Mouse (Mus musculus): ENCODE results near the gene Ifna4. TPM values are rescaled to one million over a fixed set of nuclear protein-coding genes. Genes with fewer than 3 reads are reported as not detected.
A peak's percentile ranks its signal among the peaks of the same experiment; 100 is the strongest.

Gene Ifna4
- polyA plus RNA-seq, 1 experiment = not detected

- TF ChIP-seq POLR2A (IDR thresholded peaks at IDR 0.05; ENCODE audit: low read depth, low read length) = no peak
- no peak for TF ChIP-seq CTCF (IDR thresholded peaks at IDR 0.05; ENCODE audit: extremely low read depth, insufficient read length, insufficient replicate concordance, low read depth, low read length)
- 69% methylated on average over 1 of the region's 1 CpGs for WGBS
- Histone ChIP-seq H3K27ac (ENCODE audit: insufficient read depth, low read depth, low read length) (no peak within 1 kb of the TSS), H3K4me3 (ENCODE audit: low read depth, low read length) (no peak within 1 kb of the TSS), H3K27me3 (ENCODE audit: control insufficient read depth, insufficient read depth, low read length) (no peaks in the 10 kb centered on the region), H3K36me3 (ENCODE audit: control insufficient read depth, insufficient read depth, low read length) (no peaks in the 10 kb centered on the region), H3K4me1 (ENCODE audit: control insufficient read depth, insufficient read depth, insufficient read length, low read length) (no peaks in the 10 kb centered on the region)
Measured at GRCm38 (mm10) chr4:88849698-88850097, 8.0 kb downstream of the Ifna4 start, which contains the start of gene Ifna1. Ifna1 (plus strand) TSS chr4:88850087.

DNA sequence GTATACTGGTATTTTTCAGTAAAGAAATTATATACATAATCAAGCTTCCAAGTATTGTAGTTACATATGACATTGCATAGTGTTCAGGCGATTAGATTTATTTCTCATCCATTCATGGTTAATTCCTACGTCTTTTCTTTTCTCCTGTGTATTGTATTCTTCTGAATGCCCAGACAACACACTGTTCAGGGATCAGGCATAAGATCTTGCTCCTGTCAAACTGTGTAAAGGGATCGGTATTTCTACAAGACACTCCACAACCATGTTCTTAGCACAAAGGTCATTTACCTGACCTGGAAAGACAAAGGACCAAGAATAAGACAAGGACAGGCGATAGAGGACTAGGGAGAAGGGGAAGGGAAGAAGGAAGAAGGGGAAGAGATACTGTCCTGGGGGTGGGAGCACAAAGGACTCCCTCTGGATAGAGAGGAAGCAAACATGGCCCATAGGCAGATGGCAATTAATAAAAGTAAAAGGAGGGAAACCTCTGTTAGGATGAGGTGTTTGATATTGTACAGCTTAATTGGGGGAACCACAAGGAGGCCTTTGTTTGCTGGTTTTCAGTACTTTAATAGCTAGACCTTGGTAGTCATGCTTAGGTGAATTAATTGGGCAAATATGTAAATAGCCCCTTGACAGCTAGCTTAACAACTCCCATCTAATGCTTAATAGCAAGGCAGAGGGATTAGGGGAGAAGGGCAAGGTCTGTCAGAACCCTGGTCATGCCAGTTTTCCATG is 9.5 kb downstream of the Ifna4 start:
- Histone ChIP-seq H3K36me3 (ENCODE audit: control insufficient read depth, insufficient read depth, low read length) (no peaks in the 10 kb centered on the region), H3K27ac (ENCODE audit: insufficient read depth, low read depth, low read length) (no peak overlapping the region), H3K27me3 (ENCODE audit: control insufficient read depth, insufficient read depth, low read length) (no peaks in the 10 kb centered on the region), H3K4me1 (ENCODE audit: control insufficient read depth, insufficient read depth, insufficient read length, low read length) (no peaks in the 10 kb centered on the region), H3K4me3 (ENCODE audit: low read depth, low read length) (no peak overlapping the region)
- 68% methylated on average over 4 of the region's 4 CpGs for WGBS
- TF ChIP-seq CTCF (IDR thresholded peaks at IDR 0.05; ENCODE audit: extremely low read depth, insufficient read length, insufficient replicate concordance, low read depth, low read length) (no peak), POLR2A (IDR thresholded peaks at IDR 0.05; ENCODE audit: low read depth, low read length) (no peak)

- no peak overlapping the region for H3K27ac ChIP-seq (ENCODE audit: insufficient read depth, low read depth, low read length)
- no peaks in the 10 kb centered on the region for H3K36me3 ChIP-seq (ENCODE audit: control insufficient read depth, insufficient read depth, low read length)
- TF ChIP-seq CTCF (IDR thresholded peaks at IDR 0.05; ENCODE audit: extremely low read depth, insufficient read length, insufficient replicate concordance, low read depth, low read length) = no peak
- no peak for TF ChIP-seq POLR2A (IDR thresholded peaks at IDR 0.05; ENCODE audit: low read depth, low read length)
- no peak overlapping the region for H3K4me3 ChIP-seq (ENCODE audit: low read depth, low read length)
- no peaks in the 10 kb centered on the region for H3K27me3 ChIP-seq (ENCODE audit: control insufficient read depth, insufficient read depth, low read length)
- no peaks in the 10 kb centered on the region; the same call in 1 of the 2 replicates for H3K4me1 ChIP-seq (ENCODE audit: control insufficient read depth, insufficient read depth, insufficient read length, low read length)
Measured at GRCm38 (mm10) chr4:88859214-88859613, 17.6 kb downstream of the Ifna4 start.

GRCm38 (mm10) chr4:88863309-88863708 is 21.6 kb downstream of the Ifna4 start:
- no peaks in the 10 kb centered on the region for H3K27me3 ChIP-seq (ENCODE audit: control insufficient read depth, insufficient read depth, low read length)
- 43% methylated on average over 7 of the region's 7 CpGs for WGBS
- H3K36me3 ChIP-seq (ENCODE audit: control insufficient read depth, insufficient read depth, low read length) = no peaks in the 10 kb centered on the region
- no peak overlapping the region for H3K4me3 ChIP-seq (ENCODE audit: low read depth, low read length)
- no peaks in the 10 kb centered on the region for H3K4me1 ChIP-seq (ENCODE audit: control insufficient read depth, insufficient read depth, insufficient read length, low read length)
- TF ChIP-seq CTCF (IDR thresholded peaks at IDR 0.05; ENCODE audit: extremely low read depth, insufficient read length, insufficient replicate concordance, low read depth, low read length) = no peak
- TF ChIP-seq POLR2A (IDR thresholded peaks at IDR 0.05; ENCODE audit: low read depth, low read length) = no peak
- H3K27ac ChIP-seq (ENCODE audit: insufficient read depth, low read depth, low read length) = no peak overlapping the region

GRCm38 (mm10) chr4:88864599-88864998 is 22.9 kb downstream of the Ifna4 start:
- TF ChIP-seq POLR2A (IDR thresholded peaks at IDR 0.05; ENCODE audit: low read depth, low read length) = no peak
- WGBS = 72% methylated on average over 9 of the region's 9 CpGs
- H3K4me3 ChIP-seq (ENCODE audit: low read depth, low read length) = no peak overlapping the region
- H3K36me3 ChIP-seq (ENCODE audit: control insufficient read depth, insufficient read depth, low read length) = no peaks in the 10 kb centered on the region
- no peaks in the 10 kb centered on the region for H3K4me1 ChIP-seq (ENCODE audit: control insufficient read depth, insufficient read depth, insufficient read length, low read length)
- no peaks in the 10 kb centered on the region for H3K27me3 ChIP-seq (ENCODE audit: control insufficient read depth, insufficient read depth, low read length)
- no peak overlapping the region for H3K27ac ChIP-seq (ENCODE audit: insufficient read depth, low read depth, low read length)

- Histone ChIP-seq H3K27me3 (ENCODE audit: control insufficient read depth, insufficient read depth, low read length) (no peaks in the 10 kb centered on the region), H3K4me3 (ENCODE audit: low read depth, low read length) (no peak overlapping the region), H3K27ac (ENCODE audit: insufficient read depth, low read depth, low read length) (no peak overlapping the region), H3K36me3 (ENCODE audit: control insufficient read depth, insufficient read depth, low read length) (no peaks in the 10 kb centered on the region), H3K4me1 (ENCODE audit: control insufficient read depth, insufficient read depth, insufficient read length, low read length) (no peaks in the 10 kb centered on the region)
- TF ChIP-seq CTCF (IDR thresholded peaks at IDR 0.05; ENCODE audit: extremely low read depth, insufficient read length, insufficient replicate concordance, low read depth, low read length) (no peak), POLR2A (IDR thresholded peaks at IDR 0.05; ENCODE audit: low read depth, low read length) (no peak)
- WGBS = 65% methylated on average over 6 of the region's 6 CpGs
Measured at GRCm38 (mm10) chr4:88865011-88865569, 23.4 kb downstream of the Ifna4 start.

DNA sequence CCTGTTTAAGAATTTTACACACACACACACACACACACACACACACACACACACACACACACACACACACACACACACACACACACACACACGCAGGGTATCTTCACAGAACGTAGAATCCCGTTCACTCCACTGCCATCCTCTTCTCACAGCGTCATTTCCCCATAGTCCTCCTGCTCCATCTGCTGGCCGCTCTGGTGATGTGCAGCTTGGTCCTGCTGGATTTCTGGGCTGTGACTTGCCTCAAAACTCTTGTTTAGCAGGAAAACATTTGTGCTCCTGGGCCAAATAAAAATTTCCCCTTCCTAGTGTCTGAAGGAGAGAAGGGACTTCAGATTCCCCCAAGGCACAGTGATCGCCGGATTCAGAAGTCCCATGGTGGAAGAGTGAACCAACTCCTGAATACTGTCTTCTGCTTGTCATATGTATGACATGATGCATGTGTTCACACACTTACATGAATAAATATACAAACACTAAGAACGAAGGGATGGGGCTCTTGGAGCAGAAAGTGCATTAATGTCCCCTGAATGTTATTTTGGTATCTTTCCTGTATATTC is 25.8 kb downstream of the Ifna4 start:
- TF ChIP-seq CTCF (IDR thresholded peaks at IDR 0.05; ENCODE audit: extremely low read depth, insufficient read length, insufficient replicate concordance, low read depth, low read length) (peak; percentile 95), POLR2A (IDR thresholded peaks at IDR 0.05; ENCODE audit: low read depth, low read length) (no peak)
- H3K4me3 ChIP-seq (ENCODE audit: low read depth, low read length) = no peak overlapping the region
- no peak overlapping the region for H3K27ac ChIP-seq (ENCODE audit: insufficient read depth, low read depth, low read length)
- 1% methylated on average over 8 of the region's 8 CpGs for WGBS
- no peaks in the 10 kb centered on the region for H3K36me3 ChIP-seq (ENCODE audit: control insufficient read depth, insufficient read depth, low read length)
- no peaks in the 10 kb centered on the region for H3K4me1 ChIP-seq (ENCODE audit: control insufficient read depth, insufficient read depth, insufficient read length, low read length)
- H3K27me3 ChIP-seq (ENCODE audit: control insufficient read depth, insufficient read depth, low read length) = no peaks in the 10 kb centered on the region

All from small intestine, adult 2 months (tissue).